8 mouse cellular contexts compared by ENCODE assay signal in the genomic region with DNA sequence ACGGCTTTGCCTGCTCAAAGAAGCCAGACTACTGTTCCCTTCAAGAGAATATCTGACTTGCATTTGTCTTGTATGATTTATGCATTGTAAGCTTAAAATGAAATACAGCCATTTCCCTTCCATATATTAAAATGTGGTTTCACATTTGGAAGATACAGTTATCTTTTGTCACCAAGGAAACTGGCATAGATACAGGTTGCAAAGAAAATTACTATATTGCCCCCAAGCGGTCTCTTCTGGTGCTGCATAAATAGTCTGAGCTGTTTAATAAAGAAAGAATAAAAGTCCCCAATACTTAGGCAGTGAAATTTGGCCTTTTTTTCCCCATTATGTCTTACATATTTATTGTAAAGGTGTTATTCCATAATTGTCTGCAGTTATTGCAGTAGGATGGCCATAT.
A peak's percentile ranks its signal among the peaks of the same experiment; 100 is the strongest.
DNase-seq lines count a peak whose midpoint lies in the region; ATAC-seq and TF ChIP-seq lines count a peak whose summit lies in the region.

No protein-coding gene starts in this region.

- no peak overlapping the region for H3K9ac ChIP-seq in hindbrain, embryonic 14.5 days
- no peak overlapping the region for H3K9ac ChIP-seq in hindbrain, embryonic 13.5 days
- H3K9ac ChIP-seq in forebrain, postnatal 0 days = no peak overlapping the region

- H3K27me3 ChIP-seq in hindbrain, embryonic 14.5 days (ENCODE audit: control insufficient read depth, insufficient read depth, low read length) = no peaks in the 10 kb centered on the region
- no peaks in the 10 kb centered on the region for H3K27me3 ChIP-seq in hindbrain, embryonic 13.5 days
- H3K27me3 ChIP-seq in forebrain, postnatal 0 days (ENCODE audit: insufficient read depth, low read length) = no peaks in the 10 kb centered on the region

- H3K27ac ChIP-seq in hindbrain, embryonic 14.5 days = no peak overlapping the region
- no peak overlapping the region for H3K27ac ChIP-seq in hindbrain, embryonic 13.5 days
- no peak overlapping the region for H3K27ac ChIP-seq in forebrain, postnatal 0 days (ENCODE audit: low read depth, low read length)

- TF ChIP-seq CTCF in forebrain, postnatal 0 days (IDR thresholded peaks at IDR 0.05; ENCODE audit: low read depth) = peak; percentile 64

- 41% methylated on average over 2 of the region's 2 CpGs for WGBS in hindbrain, embryonic 14.5 days
- WGBS in hindbrain, embryonic 13.5 days = 41% methylated on average over 2 of the region's 2 CpGs
- WGBS in forebrain, postnatal 0 days = 28% methylated on average over 2 of the region's 2 CpGs

- H3K4me3 ChIP-seq in hindbrain, embryonic 14.5 days (replicated peaks; ENCODE audit: low read length) = no peak overlapping the region
- no peak overlapping the region for H3K4me3 ChIP-seq in hindbrain, embryonic 13.5 days
- H3K4me3 ChIP-seq in forebrain, postnatal 0 days (ENCODE audit: low read depth, low read length) = no peak overlapping the region

- no peaks in the 10 kb centered on the region for H3K9me3 ChIP-seq in hindbrain, embryonic 14.5 days (ENCODE audit: control insufficient read depth, low read length)
- H3K9me3 ChIP-seq in hindbrain, embryonic 13.5 days = no peaks in the 10 kb centered on the region
- no peaks in the 10 kb centered on the region for H3K9me3 ChIP-seq in forebrain, postnatal 0 days (ENCODE audit: low read length)

- no peaks in the 10 kb centered on the region for H3K36me3 ChIP-seq in hindbrain, embryonic 14.5 days (replicated peaks; ENCODE audit: control insufficient read depth, insufficient read depth)
- no peaks in the 10 kb centered on the region for H3K36me3 ChIP-seq in hindbrain, embryonic 13.5 days
- H3K36me3 ChIP-seq in forebrain, postnatal 0 days (ENCODE audit: insufficient read depth) = no peaks in the 10 kb centered on the region

- H3K4me1 ChIP-seq in hindbrain, embryonic 14.5 days (replicated peaks; ENCODE audit: control insufficient read depth, insufficient read depth, low read length) = no peaks in the 10 kb centered on the region
- H3K4me1 ChIP-seq in hindbrain, embryonic 13.5 days (replicated peaks) = no peaks in the 10 kb centered on the region
- H3K4me1 ChIP-seq in forebrain, postnatal 0 days (ENCODE audit: insufficient read depth) = no peaks in the 10 kb centered on the region; the same call in 1 of the 2 replicates

- no peak overlapping the region for H3K4me2 ChIP-seq in hindbrain, embryonic 14.5 days (replicated peaks)
- no peak overlapping the region for H3K4me2 ChIP-seq in hindbrain, embryonic 13.5 days
- H3K4me2 ChIP-seq in forebrain, postnatal 0 days (ENCODE audit: low read depth) = no peak overlapping the region

- ATAC-seq in hindbrain, embryonic 14.5 days (ENCODE audit: low FRiP score) = 0 out of 2 replicates have a peak, but pooled peaks have one; percentile 37
- ATAC-seq in hindbrain, embryonic 13.5 days (ENCODE audit: low FRiP score) = no peak
- peak; percentile 82 for ATAC-seq in forebrain, postnatal 0 days

- peak; percentile 82 for DNase-seq in hindbrain, embryonic 14.5 days (ENCODE audit: low spot score)
- peak; percentile 30 for DNase-seq in A20 (ENCODE audit: low read depth, low spot score)
- DNase-seq in NIH3T3 (ENCODE audit: low read depth) = peak; percentile 80
- peak; percentile 79 for DNase-seq in forebrain, postnatal 0 days
- peak; percentile 25 to 69 for DNase-seq in layer of hippocampus, postnatal 14 days (ENCODE audit: low spot score in 2 of 2)
- DNase-seq in right cerebral cortex, postnatal 10 days (ENCODE audit: low spot score in 2 of 2) = peak; percentile 63 to 73
- no peak for DNase-seq in urinary bladder, adult 18-20 months (ENCODE audit: low spot score in 2 of 2)

Comparison
In these comparisons a context has a peak if more than half of its experiments do, and no peak if none do; other contexts are left out.
1. DNase-seq: peak in hindbrain, embryonic 14.5 days (single experiment), A20 (single experiment), NIH3T3 (single experiment), forebrain, postnatal 0 days (single experiment), layer of hippocampus, postnatal 14 days (2 of 2) and right cerebral cortex, postnatal 10 days (2 of 2); none in urinary bladder, adult 18-20 months (0 of 2).